Mouse (Mus musculus) stomach, postnatal 0 days (tissue): ENCODE results near the gene Rptor.

Source experiments
- CTCF ChIP-seq: IDR thresholded peaks from 2 replicates; pipeline ENCODE4 v1.5.1; 2016; ENCODE audit warnings: antibody characterized with exemption, low read depth, mild to moderate bottlenecking, moderate library complexity
- EP300 ChIP-seq: optimal IDR thresholded peaks from 2 replicates; pipeline ENCODE3; 2016; ENCODE audit warnings: antibody characterized with exemption

DNA sequence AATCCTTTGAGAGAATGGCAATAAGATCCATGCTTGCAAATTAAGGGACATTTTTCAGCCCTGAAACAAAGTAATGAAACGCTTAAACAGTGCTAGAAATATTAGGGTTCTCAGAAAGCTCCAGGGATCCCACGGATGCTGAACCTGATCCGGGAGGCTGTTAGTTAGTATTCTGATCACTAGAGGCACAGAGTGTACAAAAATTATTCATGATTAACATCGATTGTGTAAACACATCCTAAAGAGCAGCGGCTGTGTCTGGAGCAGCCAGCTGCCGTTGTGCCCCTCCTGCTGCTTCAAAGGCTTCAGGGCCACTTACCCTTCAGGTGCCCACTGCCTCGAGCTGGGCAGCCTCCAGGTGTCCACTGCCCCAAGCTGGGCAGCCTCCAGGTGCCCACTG is 185.8 kb downstream of the Rptor start:
- no peak for TF ChIP-seq CTCF
- no peak for TF ChIP-seq EP300
